Mouse (Mus musculus) kidney, embryonic 14.5 days (tissue): ENCODE data around the gene Srrm2. TPM values are rescaled to one million over a fixed set of nuclear protein-coding genes. Genes with fewer than 3 reads are reported as not detected.

Source experiments
- ATAC-seq: fragments of 200-750 bp; cut with Nextera tagmentation; 2 replicates; pipeline ENCODE4 v1.8.0; 2017; ENCODE audit warnings: moderate number of reproducible peaks, mild to moderate bottlenecking, moderate TSS enrichment, moderate library complexity; ENCODE audit not compliant: low FRiP score, low TSS enrichment
- H3K27ac ChIP-seq: fragments of 300-500 bp; sonication (generic); 2 replicates; pipeline ENCODE4 v1.5.1; 2014; ENCODE audit warnings: low read depth, mild to moderate bottlenecking, low read length, moderate library complexity, mixed read lengths
- H3K27me3 ChIP-seq: fragments of 300-500 bp; sonication (generic); 2 replicates; pipeline ENCODE4 v1.6.1; 2014; ENCODE audit warnings: mild to moderate bottlenecking, low read length; ENCODE audit not compliant: control insufficient read depth, insufficient read depth
- H3K36me3 ChIP-seq: fragments of 300-500 bp; sonication (generic); 2 replicates; pipeline ENCODE4 v1.6.1; 2014; ENCODE audit warnings: low read length, mixed read lengths; ENCODE audit not compliant: control insufficient read depth, insufficient read depth
- H3K4me1 ChIP-seq: fragments of 300-500 bp; sonication (generic); 2 replicates; pipeline ENCODE4 v1.6.1; 2014; ENCODE audit warnings: low read length, mixed read lengths; ENCODE audit not compliant: control insufficient read depth, insufficient read depth
- H3K4me2 ChIP-seq: fragments of 300-500 bp; sonication (generic); replicated peaks from 2 replicates; pipeline ENCODE4 v1.6.1; 2014; ENCODE audit warnings: low read depth, mild to moderate bottlenecking, low read length
- H3K4me3 ChIP-seq: fragments of 300-500 bp; sonication (generic); 2 replicates; pipeline ENCODE4 v1.5.1; 2014; ENCODE audit warnings: mild to moderate bottlenecking, low read length
- H3K9ac ChIP-seq: fragments of 300-500 bp; sonication (generic); 2 replicates; pipeline ENCODE4 v1.6.1; 2014; ENCODE audit warnings: low read depth, mild to moderate bottlenecking, low read length, moderate library complexity
- H3K9me3 ChIP-seq: fragments of 300-500 bp; sonication (generic); 2 replicates; pipeline ENCODE4 v1.6.1; 2016; ENCODE audit warnings: low read length; ENCODE audit not compliant: control insufficient read depth
- WGBS: fragments of 180-500 bp; shearing (Covaris S2); extraction: QIAGEN DNeasy Blood & Tissue Kit; methylation state at CpG from one replicate; pipeline ENCODE4 v1.1.7; 2014; 5-methylcytosine and 5-hydroxymethylcytosine counted together
- polyA plus RNA-seq: library from polyadenylated mRNA; unstranded; fragments of >200 nt; fragmentation: Nextera tagmentation; extraction: Ambion mirVana; gene quantifications from 2 replicates; pipeline ENCODE4 v1.2.1, GENCODE M21; 2014

Gene Srrm2
- polyA plus RNA-seq, 1 experiment from 2014 or later, result 567 TPM

GRCm38 (mm10) chr17:23789749-23790268 is 523 bp upstream of the Srrm2 start:
- Histone ChIP-seq H3K9ac (peak overlapping the region; percentile 83), H3K27ac (peak overlapping the region; percentile 67), H3K9me3 (no peaks in the 10 kb centered on the region), H3K4me1 (peaks cover 12% of the 10 kb centered on the region; the same call in 1 of the 2 replicates), H3K4me3 (peak overlapping the region; percentile 37), H3K27me3 (no peaks in the 10 kb centered on the region), H3K36me3 (no peaks in the 10 kb centered on the region), H3K4me2 (peak overlapping the region; percentile 51)
- ATAC-seq, result no peak
- WGBS, result 16% methylated on average over 8 of the region's 8 CpGs

DNA sequence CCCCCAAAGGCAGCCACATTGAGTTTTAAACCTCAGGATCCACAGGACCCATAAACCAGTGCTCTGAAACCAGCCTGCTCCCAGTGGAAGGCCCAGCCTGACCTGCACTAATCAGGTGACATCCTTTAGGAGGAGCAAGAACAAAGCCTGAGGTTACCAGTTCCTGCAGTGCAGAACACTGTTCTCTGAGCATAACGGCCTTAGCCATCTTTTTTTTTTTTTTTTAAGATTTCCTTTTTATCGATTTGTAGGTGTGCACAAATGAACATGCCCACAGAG is 686 bp downstream of the Srrm2 start:
- peak overlapping the region; percentile 37; the same call in 1 of the 2 replicates for H3K4me3 ChIP-seq
- 44% methylated on average over 2 of the region's 2 CpGs for WGBS
- H3K4me1 ChIP-seq, result peaks cover 12% of the 10 kb centered on the region; the same call in 1 of the 2 replicates
- 0 out of 2 replicates have a peak overlapping the region, but pooled peaks have one; percentile 83 for H3K9ac ChIP-seq
- no peak for ATAC-seq
- no peaks in the 10 kb centered on the region for H3K27me3 ChIP-seq
- peak overlapping the region; percentile 51 for H3K4me2 ChIP-seq
- no peaks in the 10 kb centered on the region for H3K9me3 ChIP-seq
- H3K36me3 ChIP-seq, result no peaks in the 10 kb centered on the region
- H3K27ac ChIP-seq, result peak overlapping the region; percentile 67; the same call in 1 of the 2 replicates

- Histone ChIP-seq H3K9me3 (no peaks in the 10 kb centered on the region), H3K27me3 (no peaks in the 10 kb centered on the region), H3K36me3 (no peaks in the 10 kb centered on the region), H3K4me3 (no peak overlapping the region), H3K27ac (no peak overlapping the region), H3K4me2 (no peak overlapping the region), H3K4me1 (0 out of 2 replicates have a peak, but pooled peaks cover 6% of the 10 kb centered on the region), H3K9ac (no peak overlapping the region)
- 95% methylated on average over 8 of the region's 8 CpGs for WGBS
- ATAC-seq, result no peak
Observed at GRCm38 (mm10) chr17:23795323-23795722, 5.0 kb downstream of the Srrm2 start.

DNA sequence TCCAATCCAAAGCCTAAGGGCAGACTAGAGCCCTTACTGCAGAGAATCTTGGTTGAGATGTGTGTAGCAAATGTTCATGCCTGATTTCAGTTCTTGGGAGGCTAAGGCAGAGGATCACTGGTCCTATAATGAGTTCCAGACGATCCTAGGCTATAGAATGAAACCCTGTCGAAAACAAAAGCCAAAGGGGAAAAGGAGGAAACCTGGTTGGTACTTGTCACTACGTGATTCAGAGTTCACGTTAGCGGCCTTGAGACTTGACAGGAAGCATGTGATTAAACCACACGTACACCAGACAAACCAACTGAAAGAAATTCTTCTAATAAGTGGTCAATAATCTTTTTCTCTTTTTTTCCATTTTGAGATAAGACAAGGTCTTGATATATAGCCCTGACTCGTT is 7.0 kb downstream of the Srrm2 start:
- Histone ChIP-seq H3K4me2 (no peak overlapping the region), H3K9me3 (no peaks in the 10 kb centered on the region), H3K4me1 (no peaks in the 10 kb centered on the region), H3K4me3 (no peak overlapping the region), H3K27ac (no peak overlapping the region), H3K36me3 (no peaks in the 10 kb centered on the region), H3K27me3 (no peaks in the 10 kb centered on the region), H3K9ac (no peak overlapping the region)
- ATAC-seq, result no peak
- WGBS, result 76% methylated on average over 7 of the region's 7 CpGs

GRCm38 (mm10) chr17:23801627-23802026 is 11.3 kb downstream of the Srrm2 start:
- H3K4me2 ChIP-seq, result no peak overlapping the region
- H3K4me1 ChIP-seq, result peaks cover 19% of the 10 kb centered on the region
- H3K36me3 ChIP-seq, result no peaks in the 10 kb centered on the region
- no peak for ATAC-seq
- H3K4me3 ChIP-seq, result no peak overlapping the region
- H3K9me3 ChIP-seq, result no peaks in the 10 kb centered on the region
- 87% methylated on average over 10 of the region's 10 CpGs for WGBS
- no peak overlapping the region for H3K27ac ChIP-seq
- H3K9ac ChIP-seq, result no peak overlapping the region
- H3K27me3 ChIP-seq, result no peaks in the 10 kb centered on the region

DNA sequence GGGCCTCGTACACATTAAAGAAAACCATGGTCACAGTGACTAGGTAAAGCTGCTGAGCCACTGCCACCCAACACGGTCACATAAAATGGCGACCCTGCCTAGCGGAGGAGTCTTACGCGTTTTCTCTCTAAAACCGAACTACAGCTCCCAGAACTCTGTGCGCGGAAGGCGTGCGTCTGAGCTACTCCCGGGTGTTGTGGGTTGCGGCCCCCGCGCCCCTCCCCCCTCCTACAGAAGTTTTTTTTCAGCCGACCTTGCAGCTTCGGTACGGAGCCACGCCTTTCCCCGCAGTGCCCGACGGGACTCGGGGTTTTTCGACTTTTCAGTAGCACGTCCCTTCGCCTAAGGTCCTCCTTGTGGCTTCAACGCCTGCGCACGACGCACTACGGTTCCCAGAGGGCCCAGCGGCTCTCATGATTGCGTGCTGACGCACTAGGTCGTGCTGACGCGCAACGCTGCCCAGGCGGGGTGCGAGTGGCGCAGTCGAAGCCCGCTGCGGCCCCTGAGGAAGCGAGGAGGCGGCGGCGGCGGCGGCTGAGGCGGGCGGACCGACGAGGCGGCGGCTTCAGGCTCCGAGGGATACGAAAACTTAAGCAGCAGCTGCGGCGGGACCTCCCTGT is 12.5 kb downstream of the Srrm2 start:
- Histone ChIP-seq H3K9me3 (no peaks in the 10 kb centered on the region), H3K27me3 (no peaks in the 10 kb centered on the region), H3K4me3 (peak overlapping the region; percentile 99), H3K4me1 (peaks cover 23% of the 10 kb centered on the region), H3K36me3 (peaks cover 11% of the 10 kb centered on the region), H3K27ac (peak overlapping the region; percentile 96), H3K4me2 (peak overlapping the region; percentile 55), H3K9ac (peak overlapping the region; percentile 99)
- under 1% methylated on average over 58 of the region's 60 CpGs for WGBS
- ATAC-seq, result peak; percentile 98

GRCm38 (mm10) chr17:23803366-23804041 is 13.2 kb downstream of the Srrm2 start:
- Histone ChIP-seq H3K27me3 (no peaks in the 10 kb centered on the region), H3K4me1 (peaks cover 23% of the 10 kb centered on the region), H3K4me2 (peak overlapping the region; percentile 48), H3K27ac (peak overlapping the region; percentile 96), H3K4me3 (peak overlapping the region; percentile 99), H3K9me3 (no peaks in the 10 kb centered on the region), H3K9ac (peak overlapping the region; percentile 99), H3K36me3 (peaks cover 17% of the 10 kb centered on the region)
- WGBS, result 0% methylated on average over 50 of the region's 83 CpGs
- peak; percentile 70 for ATAC-seq

DNA sequence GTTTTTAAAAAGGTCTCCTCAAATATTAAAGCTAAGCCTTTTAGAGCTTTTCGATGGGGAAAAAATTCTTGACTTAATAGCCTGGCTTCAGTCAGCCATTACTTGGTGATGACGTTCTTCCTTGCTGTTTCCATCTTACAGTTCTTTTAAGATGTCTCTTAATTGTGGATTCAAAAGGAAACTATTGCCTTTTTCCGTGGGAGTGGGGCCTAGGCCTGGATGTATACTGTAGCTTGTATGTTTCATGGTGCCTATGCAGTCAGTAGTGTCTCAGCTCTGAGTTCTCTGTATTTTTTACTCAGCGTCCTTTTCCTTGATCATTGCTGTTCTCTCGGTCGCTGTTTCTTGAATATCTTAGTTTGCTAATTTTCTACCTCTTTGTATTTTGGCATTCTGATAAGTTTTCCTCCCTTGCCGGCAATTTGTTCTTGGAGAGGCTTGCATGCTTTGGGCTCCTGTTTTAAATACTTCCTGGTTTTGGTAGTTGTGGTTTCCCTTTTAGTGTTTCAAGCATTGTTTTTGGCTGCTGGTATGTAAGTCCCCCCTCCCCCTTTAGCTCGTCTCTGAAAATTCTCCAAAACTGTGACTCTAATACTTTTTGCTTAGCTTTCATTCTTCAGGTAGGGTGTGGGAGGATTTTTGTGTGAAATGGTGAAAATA is 14.2 kb downstream of the Srrm2 start:
- H3K27ac ChIP-seq, result no peak overlapping the region; the same call in 1 of the 2 replicates

More for the DNA sequence above, 14.2 kb downstream of the Srrm2 start:
- 5% methylated on average over 8 of the region's 8 CpGs for WGBS
- H3K4me1 ChIP-seq, result peaks cover 23% of the 10 kb centered on the region
- H3K4me2 ChIP-seq, result peak overlapping the region; percentile 48
- H3K27me3 ChIP-seq, result no peaks in the 10 kb centered on the region
- H3K9me3 ChIP-seq, result no peaks in the 10 kb centered on the region
- H3K4me3 ChIP-seq, result peak overlapping the region; percentile 99
- peak overlapping the region; percentile 99 for H3K9ac ChIP-seq
- ATAC-seq, result no peak
- H3K36me3 ChIP-seq, result peaks cover 28% of the 10 kb centered on the region
